Mouse (Mus musculus): ENCODE data around the gene Riox2.

Gene Riox2

DNA sequence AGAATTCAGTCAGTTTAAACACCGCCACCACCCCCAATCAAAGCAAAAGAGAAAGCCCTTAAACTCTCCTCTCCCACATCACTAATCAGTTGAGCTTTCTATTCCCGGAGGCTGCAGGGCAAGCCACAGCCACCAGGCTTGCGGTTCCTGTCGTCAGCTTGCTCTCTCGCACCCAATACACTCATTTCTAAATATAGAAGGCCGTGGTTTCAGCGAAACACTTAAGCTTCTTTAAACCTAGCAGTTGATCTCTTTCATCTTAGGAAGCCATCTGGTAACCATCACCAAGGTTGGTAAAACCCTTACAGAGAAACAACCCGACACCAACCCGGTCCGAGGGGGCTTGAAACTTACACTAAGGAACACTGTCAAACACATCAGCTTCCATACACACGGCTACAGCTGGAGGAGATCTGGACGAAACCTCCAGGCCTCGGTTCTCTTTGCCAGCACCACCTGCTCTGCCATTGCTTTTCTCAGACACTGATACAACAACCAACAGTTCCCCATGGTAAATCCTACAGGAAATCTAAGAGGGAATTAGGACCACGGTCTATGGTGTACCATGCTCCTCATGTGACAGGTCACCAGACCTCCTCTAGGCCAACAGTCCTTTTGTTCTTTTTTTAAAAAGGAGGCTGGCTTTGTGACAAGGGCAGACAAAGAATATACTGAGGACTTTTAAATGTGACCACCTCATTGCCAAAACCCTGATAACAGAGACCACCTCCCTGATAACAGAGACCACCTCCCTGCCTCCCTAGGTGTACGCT lies 46.1 kb downstream of the Riox2 start:
- peak; percentile 82 for DNase-seq (ENCODE audit: low read depth, low spot score)

GRCm38 (mm10) chr16:59521752-59522423 lies 50.3 kb downstream of the Riox2 start:
- peak; percentile 17 for DNase-seq (ENCODE audit: low read depth, low spot score)

GRCm38 (mm10) chr16:59526939-59527338 lies 55.4 kb downstream of the Riox2 start:
- no peak for DNase-seq (ENCODE audit: low read depth, low spot score)

DNA sequence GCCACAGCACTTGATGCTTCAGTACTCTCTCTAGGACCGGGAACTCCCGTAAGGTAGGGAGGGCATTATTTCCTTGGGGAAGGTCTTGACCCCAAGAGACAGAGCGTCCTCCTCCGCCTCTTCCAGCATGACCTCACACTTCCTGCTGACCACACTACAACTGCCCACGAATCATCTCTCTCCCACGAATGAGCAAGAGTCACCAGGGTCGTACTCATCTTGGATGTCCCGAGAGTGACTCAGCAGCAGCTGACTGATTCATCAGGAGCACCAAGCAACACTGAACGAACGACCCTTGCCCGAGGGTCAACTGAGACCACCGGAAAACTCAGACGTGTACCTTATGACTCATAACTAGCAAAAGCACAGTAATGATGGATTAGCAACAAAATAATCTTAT lies 58.0 kb downstream of the Riox2 start:
- no peak for DNase-seq (ENCODE audit: low read depth, low spot score)

GRCm38 (mm10) chr16:59531243-59531642 lies 59.7 kb downstream of the Riox2 start:
- no peak for DNase-seq (ENCODE audit: low read depth, low spot score)

DNA sequence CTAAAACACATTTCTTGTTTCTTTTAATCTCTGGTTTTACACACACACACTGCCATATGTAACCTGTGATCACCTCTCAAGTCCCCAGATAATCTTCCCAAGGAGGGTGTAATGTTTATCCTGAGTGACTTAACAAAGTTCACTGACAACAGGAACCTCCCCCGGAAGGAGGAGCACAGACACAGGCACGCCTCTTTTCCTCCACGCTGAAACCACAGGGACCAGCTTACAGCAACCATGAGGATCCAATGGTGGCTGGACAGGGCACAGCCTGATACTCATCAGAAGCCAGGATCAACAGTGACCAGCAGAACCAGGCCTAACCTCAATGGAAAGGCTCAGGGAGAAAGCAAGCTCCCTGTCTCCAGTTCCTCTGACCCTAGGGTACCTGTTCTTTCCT lies 61.0 kb downstream of the Riox2 start:
- DNase-seq (ENCODE audit: low read depth, low spot score): no peak

DNA sequence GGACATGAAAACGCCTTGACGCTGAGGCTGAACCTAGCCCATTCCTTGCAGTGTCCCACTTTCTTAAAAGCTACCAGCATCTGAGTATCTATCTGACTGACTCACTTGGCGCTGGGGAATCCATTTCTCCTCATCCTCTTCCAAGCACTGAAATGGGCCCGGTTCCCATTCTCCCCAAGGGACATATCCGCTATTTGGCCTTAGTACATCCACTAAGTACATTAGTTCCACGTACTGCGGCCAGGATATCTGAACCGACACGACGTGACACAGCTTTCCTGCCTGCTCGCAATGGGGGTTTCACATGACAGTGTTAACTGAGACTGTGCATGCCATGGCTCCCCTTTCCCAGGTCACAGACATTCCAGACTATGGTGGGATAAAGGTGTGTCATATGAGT lies 62.8 kb downstream of the Riox2 start:
- no peak for DNase-seq (ENCODE audit: low read depth, low spot score)

- no peak for DNase-seq (ENCODE audit: low read depth, low spot score)
These were observed 64.1 kb downstream of the Riox2 start for GRCm38 (mm10) chr16:59535673-59536072.

- no peak for DNase-seq (ENCODE audit: low read depth, low spot score)
These were observed 69.4 kb downstream of the Riox2 start for GRCm38 (mm10) chr16:59540944-59541343.

GRCm38 (mm10) chr16:59541382-59541781 lies 69.8 kb downstream of the Riox2 start:
- DNase-seq (ENCODE audit: low read depth, low spot score): no peak

All from CD4-positive helper T cell, adult 2 months (primary cell).